In genomic region chr11:101867513-101868052, GRCm38 (mm10) we compare ENCODE assay signal across 10 mouse cellular contexts. TPM values are rescaled to one million over a fixed set of nuclear protein-coding genes. Genes with fewer than 3 reads are reported as not detected.
DNase-seq lines count a peak whose midpoint lies in the region; ATAC-seq and TF ChIP-seq lines count a peak whose summit lies in the region.
"Had no signal": no experiment of that assay in that cellular context is flagged by ENCODE, and none has a peak within 500 bp of the region (broad histone marks: within the 10 kb centered on the region; RNA-seq: fewer than 3 reads in every experiment).

No protein-coding gene starts in this region.

- no peak overlapping the region for H3K9ac ChIP-seq in kidney, postnatal 0 days (ENCODE audit: low read depth, low read length)
- H3K9ac ChIP-seq in kidney, embryonic 14.5 days (ENCODE audit: low read depth, low read length): no peak overlapping the region
- no peak overlapping the region; the same call in 1 of the 2 replicates for H3K9ac ChIP-seq in embryonic facial prominence, embryonic 11.5 days (replicated peaks; ENCODE audit: low read length)
- H3K9ac ChIP-seq in embryonic facial prominence, embryonic 15.5 days: no peak overlapping the region
- H3K9ac ChIP-seq in limb, embryonic 14.5 days (ENCODE audit: low read depth, low read length, severe bottlenecking): no peak overlapping the region

- no peak overlapping the region for H3K4me2 ChIP-seq in kidney, postnatal 0 days (ENCODE audit: low read length)
- H3K4me2 ChIP-seq in kidney, embryonic 14.5 days (replicated peaks; ENCODE audit: low read depth, low read length): no peak overlapping the region
- H3K4me2 ChIP-seq in embryonic facial prominence, embryonic 11.5 days (ENCODE audit: low read depth, low read length): no peak overlapping the region
- H3K4me2 ChIP-seq in embryonic facial prominence, embryonic 15.5 days (replicated peaks): no peak overlapping the region
- H3K4me2 ChIP-seq in limb, embryonic 14.5 days (replicated peaks; ENCODE audit: low read depth, low read length, severe bottlenecking): 0 out of 2 replicates have a peak overlapping the region, but pooled peaks have one; percentile 7

- no peak overlapping the region for H3K4me3 ChIP-seq in kidney, postnatal 0 days (replicated peaks; ENCODE audit: low read depth, low read length)
- no peak overlapping the region for H3K4me3 ChIP-seq in kidney, embryonic 14.5 days (ENCODE audit: low read length)
- H3K4me3 ChIP-seq in embryonic facial prominence, embryonic 11.5 days (ENCODE audit: low read depth, low read length): no peak overlapping the region
- no peak overlapping the region for H3K4me3 ChIP-seq in embryonic facial prominence, embryonic 15.5 days (replicated peaks)
- no peak overlapping the region for H3K4me3 ChIP-seq in limb, embryonic 14.5 days (replicated peaks; ENCODE audit: low read length)
- no peak overlapping the region for H3K4me3 ChIP-seq in hindbrain, embryonic 10.5 days

- no peak for TF ChIP-seq CTCF in kidney, postnatal 0 days (IDR thresholded peaks at IDR 0.05; ENCODE audit: low read depth)

- H3K27ac ChIP-seq in kidney, postnatal 0 days: no peak overlapping the region
- no peak overlapping the region for H3K27ac ChIP-seq in kidney, embryonic 14.5 days (ENCODE audit: low read depth, low read length)
- H3K27ac ChIP-seq in embryonic facial prominence, embryonic 11.5 days (replicated peaks; ENCODE audit: low read depth, low read length): peak overlapping the region; percentile 67
- H3K27ac ChIP-seq in embryonic facial prominence, embryonic 15.5 days (replicated peaks): peak overlapping the region; percentile 45; the same call in 1 of the 2 replicates
- H3K27ac ChIP-seq in limb, embryonic 14.5 days (replicated peaks; ENCODE audit: low read depth, low read length): peak overlapping the region; percentile 52
- H3K27ac ChIP-seq in hindbrain, embryonic 10.5 days: no peak overlapping the region
- H3K27ac ChIP-seq: macrophage had no signal

- no peak for TF ChIP-seq POLR2A in limb, embryonic 14.5 days (IDR thresholded peaks at IDR 0.05; ENCODE audit: borderline replicate concordance, extremely low read depth, insufficient read depth, insufficient read length)

- DNase-seq in kidney, postnatal 0 days (ENCODE audit: low spot score): peak; percentile 49
- peak; percentile 81 for DNase-seq in embryonic facial prominence, embryonic 11.5 days (ENCODE audit: low spot score)
- DNase-seq in limb, embryonic 14.5 days (ENCODE audit: low spot score): no peak
- DNase-seq in hindbrain, embryonic 10.5 days (ENCODE audit: low spot score): no peak
- no peak for DNase-seq in gastrocnemius, postnatal 14 days
- DNase-seq: cerebellum, postnatal 10 days; thymus, postnatal 4 days had no signal

- no peaks in the 10 kb centered on the region for H3K36me3 ChIP-seq in kidney, postnatal 0 days (ENCODE audit: insufficient read depth, low read length)
- no peaks in the 10 kb centered on the region for H3K36me3 ChIP-seq in kidney, embryonic 14.5 days (ENCODE audit: control insufficient read depth, insufficient read depth, low read length)
- H3K36me3 ChIP-seq in embryonic facial prominence, embryonic 11.5 days (replicated peaks; ENCODE audit: control insufficient read depth, insufficient read depth, low read depth, low read length): no peaks in the 10 kb centered on the region
- H3K36me3 ChIP-seq in embryonic facial prominence, embryonic 15.5 days: no peaks in the 10 kb centered on the region
- no peaks in the 10 kb centered on the region for H3K36me3 ChIP-seq in limb, embryonic 14.5 days (ENCODE audit: control insufficient read depth, insufficient read depth, low read length)
- no peaks in the 10 kb centered on the region for H3K36me3 ChIP-seq in hindbrain, embryonic 10.5 days

- intact Hi-C loops in gastrocnemius, postnatal 14 days (cut with DNase I; ENCODE audit: low total_unique reads): no loop called here

- 24% methylated on average over 12 of the region's 12 CpGs for WGBS in kidney, postnatal 0 days
- WGBS in kidney, embryonic 14.5 days: 33% methylated on average over 12 of the region's 12 CpGs
- WGBS in embryonic facial prominence, embryonic 11.5 days: 31% methylated on average over 12 of the region's 12 CpGs
- WGBS in embryonic facial prominence, embryonic 15.5 days: 45% methylated on average over 12 of the region's 12 CpGs
- WGBS in limb, embryonic 14.5 days: 32% methylated on average over 12 of the region's 12 CpGs
- WGBS in hindbrain, embryonic 10.5 days: 69% methylated on average over 12 of the region's 12 CpGs

- no peaks in the 10 kb centered on the region for H3K27me3 ChIP-seq in kidney, postnatal 0 days (ENCODE audit: insufficient read depth, low read length)
- H3K27me3 ChIP-seq in kidney, embryonic 14.5 days (ENCODE audit: control insufficient read depth, insufficient read depth, low read length): no peaks in the 10 kb centered on the region
- H3K27me3 ChIP-seq in embryonic facial prominence, embryonic 11.5 days (ENCODE audit: control insufficient read depth, insufficient read depth, low read length): no peaks in the 10 kb centered on the region
- no peaks in the 10 kb centered on the region for H3K27me3 ChIP-seq in embryonic facial prominence, embryonic 15.5 days
- H3K27me3 ChIP-seq in limb, embryonic 14.5 days (ENCODE audit: control insufficient read depth, insufficient read depth, low read length): no peaks in the 10 kb centered on the region
- no peaks in the 10 kb centered on the region for H3K27me3 ChIP-seq in hindbrain, embryonic 10.5 days (ENCODE audit: insufficient read depth, poor library complexity, severe bottlenecking)

- no peak for ATAC-seq in kidney, postnatal 0 days (replicated peaks; ENCODE audit: low FRiP score, low read depth)
- ATAC-seq in kidney, embryonic 14.5 days (ENCODE audit: low FRiP score, low TSS enrichment): no peak
- ATAC-seq in embryonic facial prominence, embryonic 11.5 days (replicated peaks; ENCODE audit: insufficient number of reproducible peaks, low FRiP score, low TSS enrichment, low read depth): no peak
- ATAC-seq in embryonic facial prominence, embryonic 15.5 days (ENCODE audit: insufficient number of reproducible peaks, low FRiP score, low TSS enrichment, low read depth): no peak
- peak; percentile 55; the same call in 1 of the 2 replicates for ATAC-seq in limb, embryonic 14.5 days (ENCODE audit: low FRiP score, low read depth)

- no peaks in the 10 kb centered on the region for H3K9me3 ChIP-seq in kidney, postnatal 0 days (replicated peaks; ENCODE audit: low read length)
- no peaks in the 10 kb centered on the region for H3K9me3 ChIP-seq in kidney, embryonic 14.5 days (ENCODE audit: control insufficient read depth, low read length)
- no peaks in the 10 kb centered on the region for H3K9me3 ChIP-seq in embryonic facial prominence, embryonic 11.5 days (replicated peaks; ENCODE audit: control insufficient read depth, low read length)
- H3K9me3 ChIP-seq in embryonic facial prominence, embryonic 15.5 days (replicated peaks): no peaks in the 10 kb centered on the region
- no peaks in the 10 kb centered on the region for H3K9me3 ChIP-seq in limb, embryonic 14.5 days (ENCODE audit: control insufficient read depth, low read length)
- H3K9me3 ChIP-seq in hindbrain, embryonic 10.5 days: no peaks in the 10 kb centered on the region

- H3K4me1 ChIP-seq in kidney, postnatal 0 days (replicated peaks; ENCODE audit: insufficient read depth, low read length): no peaks in the 10 kb centered on the region
- peaks cover 7% of the 10 kb centered on the region; the same call in 1 of the 2 replicates for H3K4me1 ChIP-seq in kidney, embryonic 14.5 days (ENCODE audit: control insufficient read depth, insufficient read depth, low read length)
- peaks cover 6% of the 10 kb centered on the region for H3K4me1 ChIP-seq in embryonic facial prominence, embryonic 11.5 days (ENCODE audit: control insufficient read depth, insufficient read depth, low read length)
- H3K4me1 ChIP-seq in embryonic facial prominence, embryonic 15.5 days: peaks cover 14% of the 10 kb centered on the region
- H3K4me1 ChIP-seq in limb, embryonic 14.5 days (ENCODE audit: control insufficient read depth, insufficient read depth, low read length): peaks cover 16% of the 10 kb centered on the region
- peaks cover 27% of the 10 kb centered on the region for H3K4me1 ChIP-seq in hindbrain, embryonic 10.5 days (replicated peaks)

RNA-seq across cellular contexts. Expression of gene Meox1, which starts 26.6 kb away (rescaled TPM):
- 13.9 and 14.3 TPM in 2 replicates for polyA plus RNA-seq in kidney, postnatal 0 days (2015; fragmentation: Nextera tagmentation; extraction: Ambion mirVana)
- polyA plus RNA-seq in kidney, embryonic 14.5 days (2014; fragmentation: Nextera tagmentation; extraction: Ambion mirVana): 12.7 and 15.6 TPM in 2 replicates
- 4.9 and 6.0 TPM in 2 replicates for polyA plus RNA-seq in embryonic facial prominence, embryonic 11.5 days (2014; fragmentation: Nextera tagmentation; extraction: Ambion mirVana)
- polyA plus RNA-seq in embryonic facial prominence, embryonic 15.5 days (2015; fragmentation: Nextera tagmentation; extraction: Ambion mirVana): 11.1 and 12.3 TPM in 2 replicates
- polyA plus RNA-seq in limb, embryonic 14.5 days (2012; rRNA removed): 20.0 and 20.8 TPM in 2 replicates
- 14.0 and 15.2 TPM in 2 replicates for polyA plus RNA-seq in limb, embryonic 14.5 days (2014; fragmentation: Nextera tagmentation; extraction: Ambion mirVana)
- polyA plus RNA-seq in hindbrain, embryonic 10.5 days (2016; fragmentation: Nextera tagmentation; extraction: Ambion mirVana): 0.81 and 1.6 TPM in 2 replicates
- 10 to 100 TPM in 1 of 2 experiments, 1 to 10 TPM in 1; 8.6 to 10.8 TPM for total RNA-seq in gastrocnemius, postnatal 14 days (2021)
- polyA plus RNA-seq: macrophage had no signal

Comparison
In these comparisons a context has a peak if more than half of its experiments do, and no peak if none do; other contexts are left out.
1. DNase-seq: peak in kidney, postnatal 0 days (single experiment) and embryonic facial prominence, embryonic 11.5 days (single experiment); none in limb, embryonic 14.5 days (single experiment), hindbrain, embryonic 10.5 days (single experiment) and gastrocnemius, postnatal 14 days (single experiment).
2. H3K27ac ChIP-seq: peak in embryonic facial prominence, embryonic 11.5 days (single experiment), embryonic facial prominence, embryonic 15.5 days (single experiment) and limb, embryonic 14.5 days (single experiment); none in kidney, postnatal 0 days (single experiment), kidney, embryonic 14.5 days (single experiment) and hindbrain, embryonic 10.5 days (single experiment).